Mouse (Mus musculus): ENCODE measurements around the gene Brox.

DNA sequence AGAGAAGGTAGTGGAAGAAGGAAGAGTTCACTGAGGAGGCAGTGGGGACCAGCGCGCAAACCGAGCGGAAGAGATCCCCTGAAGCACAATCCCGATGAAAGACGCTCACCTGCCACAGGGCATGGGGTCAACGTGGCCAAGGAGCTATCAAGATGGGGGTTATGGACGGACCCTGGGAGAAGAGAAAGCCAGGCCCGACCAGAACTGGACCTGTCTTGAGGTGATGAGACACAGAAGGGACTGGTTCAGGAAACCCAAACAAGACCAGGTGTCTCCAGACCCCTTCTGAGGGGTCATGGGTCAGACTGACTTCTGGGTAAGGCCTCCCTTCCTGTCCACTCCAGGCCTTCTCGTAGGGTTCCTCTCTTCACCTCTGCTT is 48.7 kb upstream of the Brox start:
- no peak for TF ChIP-seq POLR2AphosphoS2 (IDR thresholded peaks at IDR 0.05; ENCODE audit: insufficient read length, low read depth)
- no peak for TF ChIP-seq POLR2A (IDR thresholded peaks at IDR 0.05; ENCODE audit: insufficient read length, low read depth)
- TF ChIP-seq TCF12 (IDR thresholded peaks at IDR 0.05; ENCODE audit: insufficient read depth, poor library complexity, severe bottlenecking): no peak
- TF ChIP-seq E2F4 (IDR thresholded peaks at IDR 0.05; ENCODE audit: insufficient read depth): no peak
- no peak for TF ChIP-seq MYOG (IDR thresholded peaks at IDR 0.05; ENCODE audit: control insufficient read depth in 1 of 3, insufficient read depth in 1 of 3, insufficient read length in 2 of 3, low read depth in 2 of 3)
- no peak for TF ChIP-seq CEBPB (IDR thresholded peaks at IDR 0.05; ENCODE audit: insufficient read depth, poor library complexity, severe bottlenecking)
- no peak for TF ChIP-seq MAX (IDR thresholded peaks at IDR 0.05; ENCODE audit: low read depth)
- TF ChIP-seq USF1 (IDR thresholded peaks at IDR 0.05; ENCODE audit: low read depth): no peak
- no peak for TF ChIP-seq REST (IDR thresholded peaks at IDR 0.05; ENCODE audit: insufficient read depth, insufficient read length)
- TF ChIP-seq SRF (IDR thresholded peaks at IDR 0.05; ENCODE audit: control insufficient read depth, insufficient read length, low read depth): no peak
- no peak for TF ChIP-seq TCF3 (IDR thresholded peaks at IDR 0.05; ENCODE audit: insufficient read length, low read depth)
